9 mouse cellular contexts compared by ENCODE assay signal in genomic region chr6:127981176-127981575, GRCm38 (mm10).
DNase-seq lines count a peak whose midpoint lies in the region; ATAC-seq lines count a peak whose summit lies in the region.
"Had no signal": no experiment of that assay in that cellular context is flagged by ENCODE, and none has a peak within 500 bp of the region (broad histone marks: within the 10 kb centered on the region; RNA-seq: fewer than 3 reads in every experiment).

No protein-coding gene starts in this region.

- 0 out of 2 replicates have a peak overlapping the region, but pooled peaks have one; percentile 13 for H3K27ac ChIP-seq in embryonic facial prominence, embryonic 13.5 days
- no peak overlapping the region for H3K27ac ChIP-seq in embryonic facial prominence, embryonic 10.5 days (replicated peaks)
- H3K27ac ChIP-seq in lung, embryonic 15.5 days, result no peak overlapping the region
- H3K27ac ChIP-seq in midbrain, embryonic 11.5 days (ENCODE audit: low read depth, low read length), result no peak overlapping the region
- H3K27ac ChIP-seq: macrophage had no signal

- H3K4me1 ChIP-seq in embryonic facial prominence, embryonic 13.5 days, result peaks cover 29% of the 10 kb centered on the region
- peaks cover 39% of the 10 kb centered on the region for H3K4me1 ChIP-seq in embryonic facial prominence, embryonic 10.5 days
- peaks cover 17% of the 10 kb centered on the region for H3K4me1 ChIP-seq in lung, embryonic 15.5 days
- peaks cover 13% of the 10 kb centered on the region for H3K4me1 ChIP-seq in midbrain, embryonic 11.5 days (ENCODE audit: control insufficient read depth, insufficient read depth, low read length)

- WGBS in embryonic facial prominence, embryonic 13.5 days, result 61% methylated on average over 8 of the region's 8 CpGs
- WGBS in embryonic facial prominence, embryonic 10.5 days, result 71% methylated on average over 8 of the region's 8 CpGs
- WGBS in lung, embryonic 15.5 days, result 40% methylated on average over 8 of the region's 8 CpGs
- 58% methylated on average over 8 of the region's 8 CpGs for WGBS in midbrain, embryonic 11.5 days

- H3K9ac ChIP-seq in embryonic facial prominence, embryonic 13.5 days, result no peak overlapping the region
- no peak overlapping the region for H3K9ac ChIP-seq in lung, embryonic 15.5 days
- no peak overlapping the region for H3K9ac ChIP-seq in midbrain, embryonic 11.5 days (ENCODE audit: low read length)

- no peak for DNase-seq in embryonic facial prominence, embryonic 10.5 days (ENCODE audit: low spot score)
- no peak for DNase-seq in lung, postnatal 36 days
- peak; percentile 91 for DNase-seq in cerebellum, adult 9-11 months
- DNase-seq in kidney, postnatal 14 days, result peak; percentile 63
- no peak for DNase-seq in T-cell, adult 2 months (ENCODE audit: low spot score)
- no peak for DNase-seq in midbrain, embryonic 11.5 days (ENCODE audit: low spot score, missing footprints)

- H3K27me3 ChIP-seq in embryonic facial prominence, embryonic 13.5 days, result no peaks in the 10 kb centered on the region
- no peaks in the 10 kb centered on the region for H3K27me3 ChIP-seq in embryonic facial prominence, embryonic 10.5 days (replicated peaks; ENCODE audit: low read depth, poor library complexity, severe bottlenecking)
- no peaks in the 10 kb centered on the region for H3K27me3 ChIP-seq in lung, embryonic 15.5 days
- H3K27me3 ChIP-seq in midbrain, embryonic 11.5 days (ENCODE audit: control insufficient read depth, insufficient read depth, low read length), result no peaks in the 10 kb centered on the region

- H3K4me3 ChIP-seq in embryonic facial prominence, embryonic 13.5 days, result no peak overlapping the region
- H3K4me3 ChIP-seq in embryonic facial prominence, embryonic 10.5 days, result no peak overlapping the region
- no peak overlapping the region for H3K4me3 ChIP-seq in lung, embryonic 15.5 days
- H3K4me3 ChIP-seq in midbrain, embryonic 11.5 days (ENCODE audit: low read depth, low read length), result no peak overlapping the region

- no peak for ATAC-seq in embryonic facial prominence, embryonic 13.5 days (ENCODE audit: insufficient number of reproducible peaks, insufficient read depth, low FRiP score, low TSS enrichment, low read depth)
- 0 out of 2 replicates have a peak, but pooled peaks have one; percentile 4 for ATAC-seq in lung, embryonic 15.5 days (ENCODE audit: borderline replicate concordance, extremely low read depth, low FRiP score, low TSS enrichment)
- ATAC-seq in midbrain, embryonic 11.5 days (ENCODE audit: low FRiP score), result no peak

- no peaks in the 10 kb centered on the region for H3K9me3 ChIP-seq in embryonic facial prominence, embryonic 13.5 days
- H3K9me3 ChIP-seq in embryonic facial prominence, embryonic 10.5 days, result no peaks in the 10 kb centered on the region
- H3K9me3 ChIP-seq in lung, embryonic 15.5 days, result no peaks in the 10 kb centered on the region
- no peaks in the 10 kb centered on the region for H3K9me3 ChIP-seq in midbrain, embryonic 11.5 days (ENCODE audit: control insufficient read depth, low read length)

- no peak overlapping the region for H3K4me2 ChIP-seq in embryonic facial prominence, embryonic 13.5 days
- H3K4me2 ChIP-seq in lung, embryonic 15.5 days, result no peak overlapping the region
- no peak overlapping the region for H3K4me2 ChIP-seq in midbrain, embryonic 11.5 days

- H3K36me3 ChIP-seq in embryonic facial prominence, embryonic 13.5 days, result peaks cover 7% of the 10 kb centered on the region; the same call in 1 of the 2 replicates
- no peaks in the 10 kb centered on the region for H3K36me3 ChIP-seq in embryonic facial prominence, embryonic 10.5 days (replicated peaks)
- H3K36me3 ChIP-seq in lung, embryonic 15.5 days, result no peaks in the 10 kb centered on the region
- no peaks in the 10 kb centered on the region for H3K36me3 ChIP-seq in midbrain, embryonic 11.5 days (ENCODE audit: control insufficient read depth, insufficient read depth, low read length)

Comparison
In these comparisons a context has a peak if more than half of its experiments do, and no peak if none do; other contexts are left out.
1. DNase-seq: peak in cerebellum, adult 9-11 months (single experiment) and kidney, postnatal 14 days (single experiment); none in embryonic facial prominence, embryonic 10.5 days (single experiment), lung, postnatal 36 days (single experiment), T-cell, adult 2 months (single experiment) and midbrain, embryonic 11.5 days (single experiment).